Mouse (Mus musculus): Measurements from ENCODE around the gene Mef2c. TPM values are rescaled to one million over a fixed set of nuclear protein-coding genes. Genes with fewer than 3 reads are reported as not detected.

Gene Mef2c
- polyA plus RNA-seq, 1 experiment from 2014 or later = 69.9 TPM

DNA sequence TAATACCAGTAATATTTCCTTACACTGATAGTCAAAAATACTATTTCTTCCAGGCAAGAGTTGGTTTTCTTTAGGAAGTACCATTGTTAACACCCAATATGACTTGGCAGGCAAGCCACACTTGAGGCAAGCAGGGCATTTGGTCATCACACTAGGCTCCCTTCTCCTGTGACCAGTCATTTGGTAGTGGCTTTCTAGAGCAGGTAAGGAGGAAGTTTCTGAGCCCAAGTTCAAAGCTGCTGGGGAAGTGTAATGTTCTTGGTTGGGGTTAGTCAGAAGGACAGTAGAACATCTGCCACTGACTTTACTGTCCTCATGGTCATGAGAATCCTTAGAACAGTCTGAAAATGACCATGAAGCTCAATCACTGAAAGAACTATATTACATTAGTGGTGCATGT, 96.5 kb downstream of the Mef2c start:
- Histone ChIP-seq H3K9ac (no peak overlapping the region), H3K36me3 (no peaks in the 10 kb centered on the region), H3K27me3 (no peaks in the 10 kb centered on the region), H3K4me1 (peaks cover 5% of the 10 kb centered on the region), H3K27ac (no peak overlapping the region), H3K9me3 (no peaks in the 10 kb centered on the region), H3K4me2 (replicated peaks) (no peak overlapping the region), H3K4me3 (no peak overlapping the region)
- no peak for ATAC-seq (ENCODE audit: insufficient number of reproducible peaks, insufficient read depth, low FRiP score, low TSS enrichment)

GRCm38 (mm10) chr13:83601741-83602140, 97.9 kb downstream of the Mef2c start:
- Histone ChIP-seq H3K4me2 (replicated peaks) (no peak overlapping the region), H3K4me1 (peaks cover 5% of the 10 kb centered on the region), H3K36me3 (no peaks in the 10 kb centered on the region), H3K27me3 (no peaks in the 10 kb centered on the region), H3K27ac (no peak overlapping the region), H3K4me3 (no peak overlapping the region), H3K9me3 (no peaks in the 10 kb centered on the region), H3K9ac (no peak overlapping the region)
- no peak for ATAC-seq (ENCODE audit: insufficient number of reproducible peaks, insufficient read depth, low FRiP score, low TSS enrichment)
- 95% methylated on average over 4 of the region's 4 CpGs for WGBS

DNA sequence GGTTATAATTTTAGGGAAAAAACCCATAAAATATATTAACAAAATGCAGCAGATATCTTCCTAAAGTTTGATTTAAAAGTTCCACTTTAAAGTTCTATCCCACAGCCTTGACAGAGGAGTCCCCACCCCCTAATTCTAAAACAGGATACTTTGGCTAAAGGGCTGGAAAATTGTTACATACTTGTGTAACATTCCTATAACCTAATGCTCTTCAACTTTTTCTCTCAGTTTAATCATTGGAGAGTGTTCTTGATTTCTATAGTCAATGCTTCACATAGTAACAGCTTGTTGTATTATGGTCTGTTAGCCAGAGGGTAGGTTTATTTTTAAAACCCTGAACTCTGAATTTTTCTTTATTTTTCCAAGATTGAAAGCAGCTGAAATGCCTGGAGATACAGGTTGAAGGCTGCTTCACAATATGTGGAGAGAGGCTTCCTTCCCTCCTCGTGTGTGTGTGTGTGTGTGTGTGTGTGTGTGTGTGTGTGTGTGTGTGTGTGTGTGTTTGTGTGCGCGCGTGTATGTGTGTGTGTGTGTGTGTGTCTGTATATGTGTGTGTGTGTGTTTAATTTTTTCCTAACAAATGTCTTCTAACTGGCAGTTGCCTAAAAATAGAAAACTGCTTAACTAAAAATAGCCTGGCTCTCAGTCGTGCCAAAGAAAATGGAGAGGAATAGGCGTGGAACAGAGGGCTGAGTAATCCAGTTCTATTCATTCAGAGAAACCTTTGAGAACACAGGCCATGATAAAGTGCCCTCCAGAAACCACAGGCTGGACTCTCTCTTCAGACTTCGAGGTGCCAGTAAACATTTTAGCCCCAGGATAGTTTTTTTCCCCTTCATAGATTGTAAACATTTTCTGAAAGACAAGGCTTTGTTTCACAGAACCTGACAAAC, 99.8 kb downstream of the Mef2c start:
- Histone ChIP-seq H3K36me3 (no peaks in the 10 kb centered on the region), H3K9ac (no peak overlapping the region), H3K4me2 (replicated peaks) (no peak overlapping the region), H3K9me3 (no peaks in the 10 kb centered on the region), H3K4me3 (no peak overlapping the region), H3K27ac (peak overlapping the region; percentile 76), H3K4me1 (peaks cover 17% of the 10 kb centered on the region), H3K27me3 (no peaks in the 10 kb centered on the region)
- ATAC-seq (ENCODE audit: insufficient number of reproducible peaks, insufficient read depth, low FRiP score, low TSS enrichment) = no peak
- 30% methylated on average over 7 of the region's 7 CpGs for WGBS

DNA sequence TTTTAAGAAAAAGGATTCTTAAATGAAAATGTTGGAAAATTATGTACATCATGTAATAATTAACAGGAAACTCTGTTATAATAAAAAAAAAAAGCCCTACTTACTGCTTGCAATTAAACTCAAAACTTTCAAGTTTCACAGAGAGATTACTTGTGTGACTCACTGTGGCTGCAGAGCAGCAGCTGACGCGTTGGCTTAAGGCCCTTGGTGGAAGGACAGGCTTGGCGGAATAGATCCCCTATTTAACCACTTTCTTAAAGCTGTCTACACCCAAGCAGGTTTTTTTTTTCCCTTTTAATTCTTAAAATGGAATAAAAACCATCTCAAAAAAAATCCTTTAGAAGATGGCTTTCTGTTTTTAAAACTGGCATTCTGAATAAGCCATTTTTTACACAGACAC, 100.5 kb downstream of the Mef2c start:
- H3K4me2 ChIP-seq (replicated peaks) = no peak overlapping the region
- no peak for ATAC-seq (ENCODE audit: insufficient number of reproducible peaks, insufficient read depth, low FRiP score, low TSS enrichment)
- 26% methylated on average over 3 of the region's 3 CpGs for WGBS

GRCm38 (mm10) chr13:83604785-83605184, 101.0 kb downstream of the Mef2c start:
- ATAC-seq (ENCODE audit: insufficient number of reproducible peaks, insufficient read depth, low FRiP score, low TSS enrichment) = no peak
- Histone ChIP-seq H3K36me3 (no peaks in the 10 kb centered on the region), H3K9ac (no peak overlapping the region), H3K27ac (0 out of 2 replicates have a peak overlapping the region, but pooled peaks have one; percentile 60), H3K27me3 (no peaks in the 10 kb centered on the region), H3K9me3 (no peaks in the 10 kb centered on the region), H3K4me1 (peaks cover 22% of the 10 kb centered on the region), H3K4me3 (no peak overlapping the region), H3K4me2 (replicated peaks) (no peak overlapping the region)
- 31% methylated on average over 4 of the region's 4 CpGs for WGBS

More for the DNA sequence above, 100.5 kb downstream of the Mef2c start:
- H3K4me1 ChIP-seq = peaks cover 22% of the 10 kb centered on the region
- no peak overlapping the region for H3K9ac ChIP-seq
- H3K27ac ChIP-seq = 0 out of 2 replicates have a peak overlapping the region, but pooled peaks have one; percentile 60
- H3K36me3 ChIP-seq = no peaks in the 10 kb centered on the region
- no peak overlapping the region for H3K4me3 ChIP-seq
- no peaks in the 10 kb centered on the region for H3K27me3 ChIP-seq
- no peaks in the 10 kb centered on the region for H3K9me3 ChIP-seq

DNA sequence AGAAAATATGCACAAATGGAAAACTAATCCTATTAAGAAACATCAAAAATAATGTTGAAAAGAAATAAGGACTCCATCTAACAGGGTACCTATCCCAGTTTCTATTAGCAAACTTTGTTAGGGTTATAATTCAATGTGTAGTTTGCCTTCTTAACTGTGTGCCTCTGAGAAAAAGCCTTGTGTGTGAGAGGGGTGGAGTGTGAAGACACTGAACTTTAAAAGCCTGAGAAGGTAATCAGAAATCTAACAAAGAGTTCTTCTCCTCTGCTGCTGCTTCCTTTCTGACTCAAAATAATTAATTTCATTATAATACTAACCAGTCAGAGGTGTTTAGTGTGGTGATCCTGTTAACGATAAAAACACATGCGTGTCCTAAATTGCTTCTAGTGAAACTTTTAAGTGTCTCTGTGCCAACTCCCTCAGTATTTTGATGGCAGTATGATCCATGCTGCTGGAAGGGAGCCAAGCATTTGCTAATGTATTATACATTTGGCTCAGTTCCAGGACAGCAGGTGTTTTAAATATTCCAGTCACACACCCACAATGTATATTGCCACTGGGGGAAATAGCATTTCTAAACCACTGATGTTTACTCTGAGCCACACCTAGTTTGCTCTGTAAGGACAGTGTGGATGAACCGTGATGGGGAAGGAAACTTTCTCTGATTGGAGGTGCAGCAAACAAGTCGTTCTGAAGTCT, 104.2 kb downstream of the Mef2c start:
- H3K9me3 ChIP-seq = no peaks in the 10 kb centered on the region
- peak; percentile 55; the same call in 1 of the 2 replicates for ATAC-seq (ENCODE audit: insufficient number of reproducible peaks, insufficient read depth, low FRiP score, low TSS enrichment)
- no peaks in the 10 kb centered on the region for H3K27me3 ChIP-seq
- no peak overlapping the region for H3K4me3 ChIP-seq
- H3K36me3 ChIP-seq = no peaks in the 10 kb centered on the region
- 32% methylated on average over 4 of the region's 4 CpGs for WGBS
- no peak overlapping the region for H3K9ac ChIP-seq
- no peak overlapping the region for H3K27ac ChIP-seq
- H3K4me1 ChIP-seq = peaks cover 22% of the 10 kb centered on the region
- no peak overlapping the region for H3K4me2 ChIP-seq (replicated peaks)

GRCm38 (mm10) chr13:83608851-83609516, 105.2 kb downstream of the Mef2c start:
- WGBS = 72% methylated on average over 3 of the region's 3 CpGs
- no peak for ATAC-seq (ENCODE audit: insufficient number of reproducible peaks, insufficient read depth, low FRiP score, low TSS enrichment)

DNA sequence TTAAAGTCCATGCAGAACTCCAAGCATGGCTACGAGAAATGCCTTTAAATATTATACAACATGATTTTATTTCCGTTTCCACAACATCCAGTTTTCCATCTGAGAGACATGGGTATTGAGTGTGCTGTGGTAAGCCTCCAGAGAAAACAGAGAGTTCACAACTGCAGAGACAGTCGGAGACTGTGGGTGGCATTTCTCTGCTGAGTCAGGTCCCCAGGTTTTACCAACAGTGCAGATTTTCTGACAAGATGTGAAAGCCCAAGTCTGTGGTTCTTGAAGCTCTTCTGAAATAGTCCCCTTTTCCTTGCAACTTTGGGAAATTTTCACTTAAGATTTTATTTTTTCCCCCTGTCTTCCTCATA, 105.7 kb downstream of the Mef2c start:
- H3K4me2 ChIP-seq (replicated peaks) = no peak overlapping the region
- no peaks in the 10 kb centered on the region for H3K27me3 ChIP-seq
- H3K36me3 ChIP-seq = no peaks in the 10 kb centered on the region
- peaks cover 22% of the 10 kb centered on the region for H3K4me1 ChIP-seq
- 69% methylated on average over 3 of the region's 3 CpGs for WGBS
- H3K27ac ChIP-seq = no peak overlapping the region
- no peak overlapping the region for H3K4me3 ChIP-seq
- no peaks in the 10 kb centered on the region for H3K9me3 ChIP-seq
- no peak overlapping the region for H3K9ac ChIP-seq
- no peak for ATAC-seq (ENCODE audit: insufficient number of reproducible peaks, insufficient read depth, low FRiP score, low TSS enrichment)

More at GRCm38 (mm10) chr13:83608851-83609516, 105.2 kb downstream of the Mef2c start:
- H3K27ac ChIP-seq = no peak overlapping the region
- H3K4me1 ChIP-seq = peaks cover 22% of the 10 kb centered on the region
- no peaks in the 10 kb centered on the region for H3K9me3 ChIP-seq
- no peaks in the 10 kb centered on the region for H3K27me3 ChIP-seq
- H3K9ac ChIP-seq = no peak overlapping the region
- no peak overlapping the region for H3K4me2 ChIP-seq (replicated peaks)
- no peak overlapping the region for H3K4me3 ChIP-seq
- H3K36me3 ChIP-seq = no peaks in the 10 kb centered on the region

GRCm38 (mm10) chr13:83610124-83610523, 106.3 kb downstream of the Mef2c start:
- no peak overlapping the region for H3K27ac ChIP-seq
- ATAC-seq (ENCODE audit: insufficient number of reproducible peaks, insufficient read depth, low FRiP score, low TSS enrichment) = no peak
- H3K36me3 ChIP-seq = no peaks in the 10 kb centered on the region
- H3K9ac ChIP-seq = no peak overlapping the region
- H3K4me2 ChIP-seq (replicated peaks) = no peak overlapping the region
- H3K27me3 ChIP-seq = no peaks in the 10 kb centered on the region
- peaks cover 17% of the 10 kb centered on the region for H3K4me1 ChIP-seq
- no peak overlapping the region for H3K4me3 ChIP-seq
- H3K9me3 ChIP-seq = no peaks in the 10 kb centered on the region
- WGBS = 82% methylated on average over 8 of the region's 8 CpGs

DNA sequence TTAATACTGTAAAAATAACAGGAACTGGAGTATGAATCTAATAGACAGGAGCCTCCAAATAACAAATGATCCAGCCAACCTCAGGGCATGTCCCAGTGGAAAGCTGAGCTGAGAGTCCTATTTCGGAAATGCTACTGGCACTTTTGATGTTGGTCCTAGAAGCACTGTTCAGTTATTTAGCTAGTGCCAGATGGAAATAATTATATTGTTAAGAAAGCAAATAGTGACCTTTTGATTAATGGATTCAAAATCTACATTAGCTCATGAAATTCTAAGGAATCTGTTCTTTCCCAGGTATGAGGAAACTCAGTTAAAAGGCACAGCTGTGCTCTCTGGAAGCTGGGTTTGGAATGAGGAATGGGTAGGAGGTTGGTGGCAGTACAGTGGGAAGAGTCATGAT, 108.4 kb downstream of the Mef2c start:
- no peak overlapping the region for H3K27ac ChIP-seq
- 28% methylated on average over 1 of the region's 1 CpGs for WGBS
- no peak overlapping the region for H3K9ac ChIP-seq
- H3K27me3 ChIP-seq = no peaks in the 10 kb centered on the region
- peaks cover 17% of the 10 kb centered on the region for H3K4me1 ChIP-seq
- ATAC-seq (ENCODE audit: insufficient number of reproducible peaks, insufficient read depth, low FRiP score, low TSS enrichment) = no peak
- H3K4me2 ChIP-seq (replicated peaks) = no peak overlapping the region
- no peak overlapping the region for H3K4me3 ChIP-seq
- H3K9me3 ChIP-seq = no peaks in the 10 kb centered on the region
- no peaks in the 10 kb centered on the region for H3K36me3 ChIP-seq

- H3K9ac ChIP-seq = no peak overlapping the region
- 73% methylated on average over 3 of the region's 3 CpGs for WGBS
- ATAC-seq (ENCODE audit: insufficient number of reproducible peaks, insufficient read depth, low FRiP score, low TSS enrichment) = no peak
Measured at GRCm38 (mm10) chr13:83615875-83616274, 112.0 kb downstream of the Mef2c start.

More at GRCm38 (mm10) chr13:83615875-83616274, 112.0 kb downstream of the Mef2c start:
- Histone ChIP-seq H3K9me3 (no peaks in the 10 kb centered on the region), H3K27me3 (no peaks in the 10 kb centered on the region), H3K36me3 (no peaks in the 10 kb centered on the region), H3K4me2 (replicated peaks) (no peak overlapping the region), H3K4me1 (no peaks in the 10 kb centered on the region), H3K27ac (no peak overlapping the region), H3K4me3 (no peak overlapping the region)
